Mouse (Mus musculus) embryonic fibroblast, embryonic 13.5 days (primary cell): ENCODE data around the gene Slc4a4.

ENCODE experiments used
- CTCF ChIP-seq: IDR thresholded peaks from 2 replicates; pipeline ENCODE4 v1.5.1; 2011; ENCODE audit warnings: mild to moderate bottlenecking, control low read depth, low read length, moderate library complexity, borderline replicate concordance; ENCODE audit not compliant: insufficient read depth
- POLR2A ChIP-seq: IDR thresholded peaks from 2 replicates; pipeline ENCODE4 v1.6.1; 2011; ENCODE audit warnings: low read depth, mild to moderate bottlenecking, control low read depth, low read length, moderate library complexity

DNA sequence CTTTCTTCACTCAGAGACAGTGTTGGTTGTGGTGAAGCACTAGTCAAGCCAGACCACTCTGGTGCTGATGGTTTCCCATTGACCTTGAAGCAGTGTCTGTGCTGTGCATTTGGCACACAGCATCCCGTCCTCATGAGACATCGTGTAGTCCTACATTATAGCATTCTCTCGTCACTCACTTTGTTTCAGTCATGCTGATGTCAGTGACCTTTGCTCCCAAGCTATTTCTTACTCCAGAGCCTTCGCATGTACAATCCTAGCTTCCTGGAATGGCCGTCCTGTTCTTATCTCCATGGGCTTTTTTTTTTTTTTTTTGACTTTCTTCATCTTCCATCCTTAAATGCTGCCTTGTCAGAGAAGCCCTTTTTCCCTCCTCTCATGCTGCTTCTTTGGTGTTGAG, 71.1 kb downstream of the Slc4a4 start:
- TF ChIP-seq CTCF, result no peak
- TF ChIP-seq POLR2A, result no peak
